Mouse (Mus musculus): ENCODE results near the gene Gpr139. TPM values are rescaled to one million over a fixed set of nuclear protein-coding genes. Genes with fewer than 3 reads are reported as not detected.

Gene Gpr139
- 10.0 and 13.7 TPM in 2 replicates for polyA plus RNA-seq (2015; fragmentation: Nextera tagmentation; extraction: Ambion mirVana)

GRCm38 (mm10) chr7:119184341-119185143 is at the start of gene Gpr139:
Gene Gpr139, minus strand, starts transcription at chr7:119184603.

Other genes starting within 250 kb of the Gpr139 start
- 9.5 and 10.9 TPM in 2 replicates for gene Gprc5b, start 189.4 kb downstream of the Gpr139 start, polyA plus RNA-seq (2015; fragmentation: Nextera tagmentation; extraction: Ambion mirVana)

All from neural tube, postnatal 0 days (tissue).